Mouse (Mus musculus): ENCODE results near the gene 4933405L10Rik. TPM values are rescaled to one million over a fixed set of nuclear protein-coding genes. Genes with fewer than 3 reads are reported as not detected.

4933405L10Rik gene
- not detected in 2 replicates for polyA plus RNA-seq (2015; fragmentation: Nextera tagmentation; extraction: Ambion mirVana)

DNA sequence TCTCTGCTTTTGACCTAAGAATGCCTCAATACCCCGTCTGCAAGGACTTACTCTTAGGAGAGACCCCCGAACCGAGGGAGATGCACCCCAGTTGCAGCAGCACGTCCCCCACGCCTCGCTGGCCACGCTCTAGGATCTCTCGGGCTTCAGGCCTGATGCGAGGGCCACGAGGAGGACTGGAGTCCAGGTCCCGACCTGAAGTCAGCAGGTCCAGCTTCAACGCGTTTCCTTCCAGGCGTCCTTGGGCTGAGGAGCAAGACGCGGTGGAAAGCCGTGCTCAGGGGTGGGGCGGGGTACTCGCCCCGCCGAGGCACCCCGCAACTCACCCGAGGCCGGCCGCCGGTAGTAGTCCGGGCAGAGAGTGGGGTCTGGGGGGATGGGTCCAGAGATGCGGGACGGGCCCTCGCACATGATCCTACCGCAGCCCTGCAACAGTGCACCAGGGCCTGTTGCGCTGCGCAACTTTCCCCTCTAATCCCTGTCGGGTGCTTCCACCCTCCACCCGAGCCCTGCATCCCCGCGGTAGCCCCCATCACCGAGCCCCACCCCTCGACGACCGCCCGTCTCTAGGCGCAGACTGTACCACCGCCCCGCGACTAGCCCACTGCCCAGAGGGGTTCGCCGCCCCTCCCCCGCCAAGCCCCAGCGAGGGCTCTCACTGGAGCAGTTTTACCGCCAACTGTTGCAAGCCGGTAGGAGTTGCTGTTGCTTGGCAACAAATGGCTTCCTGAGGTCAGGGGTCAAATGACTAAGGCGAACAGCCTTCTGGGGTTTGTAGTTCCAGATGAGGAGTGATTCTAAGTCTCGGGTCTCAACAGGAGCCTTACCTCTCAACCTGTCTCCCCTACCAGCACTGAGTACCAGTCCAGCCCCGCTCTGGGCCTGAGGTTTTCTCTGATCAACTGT lies at the start of gene 4933405L10Rik, which contains the start of gene Enkd1:
Gene 4933405L10Rik (plus strand): TSS at position 158 of the 906 bp plus-strand sequence.
Gene Enkd1 (minus strand): TSS at position 713 of the 906 bp plus-strand sequence.
- peak; percentile 80 for ATAC-seq (ENCODE audit: insufficient read depth, low FRiP score)
- Histone ChIP-seq H3K36me3 (ENCODE audit: control insufficient read depth, insufficient read depth, low read length) (no peaks in the 10 kb centered on the region), H3K4me2 (ENCODE audit: low read depth, low read length) (peak within 1 kb of the TSS; percentile 99), H3K4me3 (replicated peaks; ENCODE audit: low read length) (peak within 1 kb of the TSS; percentile 85), H3K27me3 (ENCODE audit: control insufficient read depth, insufficient read depth, low read length) (no peaks in the 10 kb centered on the region), H3K27ac (ENCODE audit: low read length) (no peak within 1 kb of the TSS), H3K4me1 (ENCODE audit: control insufficient read depth, insufficient read depth, low read length) (peaks cover 12% of the 10 kb centered on the region), H3K9ac (ENCODE audit: low read length) (peak within 1 kb of the TSS; percentile 81), H3K9me3 (replicated peaks; ENCODE audit: control insufficient read depth, low read length) (no peaks in the 10 kb centered on the region)
- WGBS, result under 1% methylated on average over 55 of the region's 55 CpGs

DNA sequence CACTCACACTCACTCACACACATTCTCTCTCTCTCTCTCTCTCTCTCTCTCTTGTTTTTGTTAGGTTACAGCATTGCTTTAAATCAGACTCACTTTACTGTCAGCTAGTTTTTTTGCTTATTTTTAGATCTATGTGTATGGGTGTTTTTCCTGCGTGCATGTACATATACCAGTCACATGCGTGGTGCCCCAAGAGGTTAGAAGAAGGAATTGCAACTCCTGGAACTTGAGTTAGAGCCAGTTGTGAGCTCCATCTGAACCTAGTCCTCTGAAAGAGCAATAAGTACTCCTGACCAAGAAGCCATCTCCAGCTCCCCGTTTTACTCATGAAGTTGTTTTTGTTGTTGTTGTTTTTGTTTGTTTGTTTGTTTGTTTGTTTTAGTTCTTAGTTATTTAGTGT lies 46.3 kb upstream of the 4933405L10Rik start:
- 74% methylated on average over 3 of the region's 3 CpGs for WGBS
- Histone ChIP-seq H3K36me3 (ENCODE audit: control insufficient read depth, insufficient read depth, low read length) (peaks cover 13% of the 10 kb centered on the region; the same call in 1 of the 2 replicates), H3K4me3 (replicated peaks; ENCODE audit: low read length) (no peak overlapping the region), H3K4me2 (ENCODE audit: low read depth, low read length) (no peak overlapping the region), H3K4me1 (ENCODE audit: control insufficient read depth, insufficient read depth, low read length) (no peaks in the 10 kb centered on the region), H3K27me3 (ENCODE audit: control insufficient read depth, insufficient read depth, low read length) (no peaks in the 10 kb centered on the region), H3K9ac (ENCODE audit: low read length) (no peak overlapping the region), H3K9me3 (replicated peaks; ENCODE audit: control insufficient read depth, low read length) (no peaks in the 10 kb centered on the region), H3K27ac (ENCODE audit: low read length) (no peak overlapping the region)
- ATAC-seq (ENCODE audit: insufficient read depth, low FRiP score), result no peak

DNA sequence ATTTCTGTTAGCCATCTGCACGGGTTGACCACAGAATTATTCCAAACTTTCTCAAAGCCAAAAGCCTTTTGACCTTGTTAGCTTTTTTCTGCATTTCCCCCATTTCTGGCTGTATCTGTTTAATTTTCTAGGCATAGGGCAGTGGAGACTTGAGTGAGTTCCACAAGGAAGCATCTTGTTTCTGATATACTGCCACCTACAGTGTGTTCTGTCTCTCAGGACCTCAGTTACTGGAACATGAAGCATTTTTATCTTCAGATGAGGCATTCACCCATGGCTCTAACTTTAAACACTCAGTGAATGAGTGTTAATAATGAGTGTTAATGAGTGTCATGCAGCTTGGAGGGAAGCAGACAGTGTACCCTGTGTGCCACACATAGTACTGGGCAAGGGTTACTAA lies 29.6 kb upstream of the 4933405L10Rik start:
- WGBS, result 85% methylated on average over 1 of the region's 1 CpGs
- H3K9ac ChIP-seq (ENCODE audit: low read length), result no peak overlapping the region
- no peak overlapping the region for H3K4me2 ChIP-seq (ENCODE audit: low read depth, low read length)
- no peaks in the 10 kb centered on the region for H3K9me3 ChIP-seq (replicated peaks; ENCODE audit: control insufficient read depth, low read length)
- H3K36me3 ChIP-seq (ENCODE audit: control insufficient read depth, insufficient read depth, low read length), result peaks cover 40% of the 10 kb centered on the region
- no peaks in the 10 kb centered on the region for H3K4me1 ChIP-seq (ENCODE audit: control insufficient read depth, insufficient read depth, low read length)
- no peak overlapping the region for H3K27ac ChIP-seq (ENCODE audit: low read length)
- ATAC-seq (ENCODE audit: insufficient read depth, low FRiP score), result no peak
- no peak overlapping the region for H3K4me3 ChIP-seq (replicated peaks; ENCODE audit: low read length)
- no peaks in the 10 kb centered on the region for H3K27me3 ChIP-seq (ENCODE audit: control insufficient read depth, insufficient read depth, low read length)

DNA sequence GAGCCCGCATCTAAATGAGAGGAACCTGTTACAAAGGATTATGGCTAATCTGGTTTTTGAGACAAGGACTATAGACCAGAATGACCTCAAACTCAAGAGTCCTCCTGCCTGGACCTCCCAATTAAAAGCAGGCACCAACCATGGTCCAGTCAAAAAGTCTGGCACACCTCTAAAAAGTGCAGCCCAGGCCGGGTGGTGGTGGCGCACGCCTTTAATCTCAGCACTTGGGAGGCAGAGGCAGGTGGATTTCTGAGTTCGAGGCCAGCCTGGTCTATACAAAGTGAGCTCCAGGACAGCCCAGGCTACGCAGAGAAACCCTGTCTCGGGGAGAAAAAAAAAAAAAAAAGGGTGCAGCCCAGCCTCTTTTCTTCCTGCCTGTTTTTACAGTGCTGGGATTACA lies 22.1 kb upstream of the 4933405L10Rik start:
- Histone ChIP-seq H3K4me1 (ENCODE audit: control insufficient read depth, insufficient read depth, low read length) (no peaks in the 10 kb centered on the region), H3K9ac (ENCODE audit: low read length) (no peak overlapping the region), H3K9me3 (replicated peaks; ENCODE audit: control insufficient read depth, low read length) (no peaks in the 10 kb centered on the region), H3K27ac (ENCODE audit: low read length) (no peak overlapping the region), H3K36me3 (ENCODE audit: control insufficient read depth, insufficient read depth, low read length) (peaks cover 12% of the 10 kb centered on the region), H3K4me2 (ENCODE audit: low read depth, low read length) (no peak overlapping the region; the same call in 1 of the 2 replicates), H3K27me3 (ENCODE audit: control insufficient read depth, insufficient read depth, low read length) (no peaks in the 10 kb centered on the region), H3K4me3 (replicated peaks; ENCODE audit: low read length) (no peak overlapping the region)
- no peak for ATAC-seq (ENCODE audit: insufficient read depth, low FRiP score)
- WGBS, result 72% methylated on average over 7 of the region's 7 CpGs

GRCm38 (mm10) chr8:105685796-105686308 lies 21.6 kb upstream of the 4933405L10Rik start, which contains the start of gene Carmil2:
Gene Carmil2 (plus strand): TSS chr8:105686274.
- H3K36me3 ChIP-seq (ENCODE audit: control insufficient read depth, insufficient read depth, low read length), result peaks cover 8% of the 10 kb centered on the region; the same call in 1 of the 2 replicates
- peak within 1 kb of the TSS; percentile 49; the same call in 1 of the 2 replicates for H3K9ac ChIP-seq (ENCODE audit: low read length)
- H3K4me3 ChIP-seq (replicated peaks; ENCODE audit: low read length), result 0 out of 2 replicates have a peak within 1 kb of the TSS, but pooled peaks have one; percentile 10
- WGBS, result 5% methylated on average over 26 of the region's 26 CpGs
- no peak within 1 kb of the TSS for H3K27ac ChIP-seq (ENCODE audit: low read length)
- peak; percentile 63; the same call in 1 of the 2 replicates for ATAC-seq (ENCODE audit: insufficient read depth, low FRiP score)
- peak within 1 kb of the TSS; percentile 45 for H3K4me2 ChIP-seq (ENCODE audit: low read depth, low read length)
- H3K27me3 ChIP-seq (ENCODE audit: control insufficient read depth, insufficient read depth, low read length), result no peaks in the 10 kb centered on the region
- H3K9me3 ChIP-seq (replicated peaks; ENCODE audit: control insufficient read depth, low read length), result no peaks in the 10 kb centered on the region
- no peaks in the 10 kb centered on the region for H3K4me1 ChIP-seq (ENCODE audit: control insufficient read depth, insufficient read depth, low read length)

DNA sequence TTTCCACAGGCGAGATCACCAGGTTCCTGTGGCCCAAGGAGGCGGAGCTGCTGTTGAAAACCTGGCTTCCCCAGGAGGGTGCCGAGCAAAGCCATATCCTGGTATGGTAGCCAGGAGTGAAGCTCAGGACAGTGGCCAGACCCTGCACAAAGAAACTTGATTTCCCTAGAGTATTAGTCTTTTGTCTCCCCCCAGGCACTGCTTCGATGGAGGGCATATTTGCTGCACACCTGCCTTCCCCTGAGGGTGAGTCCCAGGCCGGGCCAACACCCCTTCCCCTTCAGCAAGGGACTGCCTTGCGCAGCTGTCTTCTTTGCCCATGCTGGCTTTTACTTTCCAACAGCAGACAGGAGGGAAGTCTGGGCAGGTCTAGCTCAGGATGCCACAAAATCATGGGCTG lies 20.9 kb upstream of the 4933405L10Rik start:
- 61% methylated on average over 6 of the region's 6 CpGs for WGBS
- Histone ChIP-seq H3K27ac (ENCODE audit: low read length) (no peak overlapping the region), H3K4me1 (ENCODE audit: control insufficient read depth, insufficient read depth, low read length) (no peaks in the 10 kb centered on the region), H3K9me3 (replicated peaks; ENCODE audit: control insufficient read depth, low read length) (no peaks in the 10 kb centered on the region), H3K4me3 (replicated peaks; ENCODE audit: low read length) (no peak overlapping the region), H3K27me3 (ENCODE audit: control insufficient read depth, insufficient read depth, low read length) (no peaks in the 10 kb centered on the region), H3K9ac (ENCODE audit: low read length) (no peak overlapping the region), H3K36me3 (ENCODE audit: control insufficient read depth, insufficient read depth, low read length) (peaks cover 8% of the 10 kb centered on the region; the same call in 1 of the 2 replicates), H3K4me2 (ENCODE audit: low read depth, low read length) (no peak overlapping the region)
- ATAC-seq (ENCODE audit: insufficient read depth, low FRiP score), result no peak

DNA sequence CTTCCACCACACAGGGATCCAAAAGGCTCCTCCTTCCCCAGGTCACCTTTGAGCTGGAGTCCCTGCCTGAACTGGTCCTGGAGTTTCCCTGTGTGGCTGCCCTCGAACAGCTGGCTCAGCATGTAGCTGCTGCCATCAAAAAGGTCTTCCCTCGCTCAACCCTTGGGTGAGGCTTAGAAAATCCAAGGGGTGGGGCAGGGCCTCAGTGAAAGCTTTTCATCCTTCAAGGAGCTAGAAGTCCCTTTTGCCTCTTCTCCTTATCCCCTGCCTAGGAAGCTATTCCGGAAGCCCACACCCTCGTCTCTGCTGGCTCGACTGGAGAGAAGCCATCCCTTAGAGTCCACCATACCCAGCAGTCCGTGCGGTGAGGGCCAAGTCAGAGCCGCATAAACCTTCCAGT lies 19.9 kb upstream of the 4933405L10Rik start:
- Histone ChIP-seq H3K4me3 (replicated peaks; ENCODE audit: low read length) (no peak overlapping the region), H3K36me3 (ENCODE audit: control insufficient read depth, insufficient read depth, low read length) (peaks cover 3% of the 10 kb centered on the region; the same call in 1 of the 2 replicates), H3K4me1 (ENCODE audit: control insufficient read depth, insufficient read depth, low read length) (no peaks in the 10 kb centered on the region), H3K27ac (ENCODE audit: low read length) (no peak overlapping the region), H3K9me3 (replicated peaks; ENCODE audit: control insufficient read depth, low read length) (no peaks in the 10 kb centered on the region), H3K4me2 (ENCODE audit: low read depth, low read length) (no peak overlapping the region), H3K9ac (ENCODE audit: low read length) (no peak overlapping the region), H3K27me3 (ENCODE audit: control insufficient read depth, insufficient read depth, low read length) (no peaks in the 10 kb centered on the region)
- no peak for ATAC-seq (ENCODE audit: insufficient read depth, low FRiP score)
- 67% methylated on average over 8 of the region's 8 CpGs for WGBS

GRCm38 (mm10) chr8:105688242-105688752 lies 19.2 kb upstream of the 4933405L10Rik start:
- H3K4me2 ChIP-seq (ENCODE audit: low read depth, low read length), result no peak overlapping the region
- no peaks in the 10 kb centered on the region for H3K4me1 ChIP-seq (ENCODE audit: control insufficient read depth, insufficient read depth, low read length)
- H3K9me3 ChIP-seq (replicated peaks; ENCODE audit: control insufficient read depth, low read length), result no peaks in the 10 kb centered on the region
- no peak overlapping the region for H3K27ac ChIP-seq (ENCODE audit: low read length)
- ATAC-seq (ENCODE audit: insufficient read depth, low FRiP score), result no peak
- H3K9ac ChIP-seq (ENCODE audit: low read length), result no peak overlapping the region
- H3K4me3 ChIP-seq (replicated peaks; ENCODE audit: low read length), result no peak overlapping the region
- 50% methylated on average over 14 of the region's 14 CpGs for WGBS
- H3K27me3 ChIP-seq (ENCODE audit: control insufficient read depth, insufficient read depth, low read length), result no peaks in the 10 kb centered on the region
- no peaks in the 10 kb centered on the region for H3K36me3 ChIP-seq (ENCODE audit: control insufficient read depth, insufficient read depth, low read length)
